Mouse (Mus musculus): Measurements from ENCODE around the gene Prkch.

Gene Prkch

GRCm38 (mm10) chr12:73802379-73803057, 217.9 kb downstream of the Prkch start:
- no peak for DNase-seq (ENCODE audit: low read depth)

GRCm38 (mm10) chr12:73803946-73804345, 219.3 kb downstream of the Prkch start:
- DNase-seq (ENCODE audit: low read depth) = no peak

GRCm38 (mm10) chr12:73805541-73805940, 220.9 kb downstream of the Prkch start:
- no peak for DNase-seq (ENCODE audit: low read depth)

- DNase-seq (ENCODE audit: low read depth) = no peak
Observed at GRCm38 (mm10) chr12:73806003-73806402, 221.4 kb downstream of the Prkch start.

GRCm38 (mm10) chr12:73807228-73807627, 222.6 kb downstream of the Prkch start:
- DNase-seq (ENCODE audit: low read depth) = peak; percentile 88

GRCm38 (mm10) chr12:73810041-73810795, 225.6 kb downstream of the Prkch start:
- peak; percentile 95 for DNase-seq (ENCODE audit: low read depth)

- peak; percentile 42 for DNase-seq (ENCODE audit: low read depth)
Observed at GRCm38 (mm10) chr12:73810903-73811302, 226.3 kb downstream of the Prkch start.

GRCm38 (mm10) chr12:73812198-73812597, 227.6 kb downstream of the Prkch start:
- no peak for DNase-seq (ENCODE audit: low read depth)

- peak; percentile 46 for DNase-seq (ENCODE audit: low read depth)
Observed at GRCm38 (mm10) chr12:73813016-73813900, 228.7 kb downstream of the Prkch start.

- no peak for DNase-seq (ENCODE audit: low read depth)
Observed at GRCm38 (mm10) chr12:73814056-73814735, 229.6 kb downstream of the Prkch start.

- DNase-seq (ENCODE audit: low read depth) = no peak
Observed at GRCm38 (mm10) chr12:73814897-73815296, 230.3 kb downstream of the Prkch start.

GRCm38 (mm10) chr12:73815463-73815862, 230.9 kb downstream of the Prkch start:
- no peak for DNase-seq (ENCODE audit: low read depth)

GRCm38 (mm10) chr12:73815892-73816291, 231.3 kb downstream of the Prkch start:
- DNase-seq (ENCODE audit: low read depth) = no peak

GRCm38 (mm10) chr12:73816866-73817265, 232.3 kb downstream of the Prkch start:
- no peak for DNase-seq (ENCODE audit: low read depth)

GRCm38 (mm10) chr12:73818801-73819200, 234.2 kb downstream of the Prkch start:
- peak; percentile 39 for DNase-seq (ENCODE audit: low read depth)

GRCm38 (mm10) chr12:73821176-73821575, 236.6 kb downstream of the Prkch start:
- DNase-seq (ENCODE audit: low read depth) = no peak

GRCm38 (mm10) chr12:73822331-73822730, 237.7 kb downstream of the Prkch start:
- DNase-seq (ENCODE audit: low read depth) = no peak

- DNase-seq (ENCODE audit: low read depth) = no peak
Observed at GRCm38 (mm10) chr12:73824828-73825227, 240.2 kb downstream of the Prkch start.
